Mouse (Mus musculus) right cerebral cortex, postnatal 10 days (tissue): ENCODE data around the gene Tex33.

Experiments
- DNase-seq, 2 experiments: peaks; one replicate each; pipeline ENCODE4 v3.0.0; 2021; ENCODE audit warnings: low spot score in 2 of 2

Tex33 gene

GRCm38 (mm10) chr15:78395478-78395962 lies at the start of gene Tex33:
Tex33 (minus strand) TSS chr15:78395912.
- DNase-seq, result no peak

- no peak for DNase-seq
Measured at GRCm38 (mm10) chr15:78443857-78444256, 48.1 kb upstream of the Tex33 start.

GRCm38 (mm10) chr15:78442231-78442630 lies 46.5 kb upstream of the Tex33 start:
- DNase-seq, result no peak

GRCm38 (mm10) chr15:78438973-78439372 lies 43.3 kb upstream of the Tex33 start:
- no peak for DNase-seq

GRCm38 (mm10) chr15:78438505-78438904 lies 42.8 kb upstream of the Tex33 start:
- DNase-seq, result no peak

- no peak for DNase-seq
Measured at GRCm38 (mm10) chr15:78438018-78438394, 42.3 kb upstream of the Tex33 start.

GRCm38 (mm10) chr15:78437237-78438017 lies 41.7 kb upstream of the Tex33 start:
- DNase-seq, result peak; percentile 59 to 70

- peak; percentile 90 to 93 for DNase-seq
Measured at GRCm38 (mm10) chr15:78436380-78437192, 40.9 kb upstream of the Tex33 start.

- DNase-seq, result no peak
Measured at GRCm38 (mm10) chr15:78435681-78436080, 40.0 kb upstream of the Tex33 start.

- peak; percentile 69 to 75 for DNase-seq
Measured at GRCm38 (mm10) chr15:78434896-78435520, 39.3 kb upstream of the Tex33 start.

GRCm38 (mm10) chr15:78431541-78432121 lies 35.9 kb upstream of the Tex33 start:
- DNase-seq, result no peak

- no peak for DNase-seq
Measured at GRCm38 (mm10) chr15:78430874-78431273, 35.2 kb upstream of the Tex33 start.

- DNase-seq, result no peak
Measured at GRCm38 (mm10) chr15:78429871-78430622, 34.3 kb upstream of the Tex33 start.

GRCm38 (mm10) chr15:78429139-78429459 lies 33.4 kb upstream of the Tex33 start:
- no peak for DNase-seq

- peak; percentile 88 to 89 for DNase-seq
Measured at GRCm38 (mm10) chr15:78428391-78429138, 32.9 kb upstream of the Tex33 start, which contains the start of gene Kctd17. Kctd17 (plus strand) TSS chr15:78428564.

- no peak for DNase-seq
Measured at GRCm38 (mm10) chr15:78425230-78425629, 29.5 kb upstream of the Tex33 start.

- peak in 1 of 2 experiments; percentile 41 for DNase-seq
Measured at GRCm38 (mm10) chr15:78424507-78424906, 28.8 kb upstream of the Tex33 start.

GRCm38 (mm10) chr15:78422046-78422956 lies 26.6 kb upstream of the Tex33 start:
- DNase-seq, result peak; percentile 83 to 93

GRCm38 (mm10) chr15:78420395-78420794 lies 24.7 kb upstream of the Tex33 start:
- no peak for DNase-seq
